Mouse (Mus musculus) stomach, embryonic 14.5 days (tissue): ENCODE measurements around the gene Selenoo. TPM values are rescaled to one million over a fixed set of nuclear protein-coding genes. Genes with fewer than 3 reads are reported as not detected.

ENCODE experiments used
- ATAC-seq: fragments of 200-750 bp; cut with Nextera tagmentation; 2 replicates; pipeline ENCODE4 v1.8.0; 2017; ENCODE audit warnings: low read depth, moderate TSS enrichment; ENCODE audit not compliant: insufficient number of reproducible peaks, insufficient read depth, low FRiP score
- H3K27ac ChIP-seq: fragments of 300-500 bp; sonication (generic); 2 replicates; pipeline ENCODE4 v1.5.1; 2014; ENCODE audit warnings: mild to moderate bottlenecking, low read length, moderate library complexity, mixed read lengths
- H3K27me3 ChIP-seq: fragments of 300-500 bp; sonication (generic); 2 replicates; pipeline ENCODE4 v1.6.1; 2014; ENCODE audit warnings: low read length, control low read depth, mixed read lengths; ENCODE audit not compliant: control insufficient read depth, insufficient read depth
- H3K36me3 ChIP-seq: fragments of 300-500 bp; sonication (generic); 2 replicates; pipeline ENCODE4 v1.6.1; 2014; ENCODE audit warnings: mild to moderate bottlenecking, control low read depth, low read length, moderate library complexity, mixed read lengths; ENCODE audit not compliant: control insufficient read depth, insufficient read depth
- H3K4me1 ChIP-seq: fragments of 300-500 bp; sonication (generic); 2 replicates; pipeline ENCODE4 v1.6.1; 2014; ENCODE audit warnings: low read length, control low read depth, mixed read lengths; ENCODE audit not compliant: control insufficient read depth, insufficient read depth
- H3K4me2 ChIP-seq: fragments of 300-500 bp; sonication (generic); replicated peaks from 2 replicates; pipeline ENCODE4 v1.6.1; 2014; ENCODE audit warnings: low read depth, low read length, control low read depth
- H3K4me3 ChIP-seq: fragments of 300-500 bp; sonication (generic); 2 replicates; pipeline ENCODE4 v1.5.1; 2014; ENCODE audit warnings: low read depth, low read length, control low read depth
- H3K9ac ChIP-seq: fragments of 300-500 bp; sonication (generic); replicated peaks from 2 replicates; pipeline ENCODE4 v1.6.1; 2014; ENCODE audit warnings: low read depth, mild to moderate bottlenecking, control low read depth, low read length, moderate library complexity, mixed read lengths
- H3K9me3 ChIP-seq: fragments of 300-500 bp; sonication (generic); 2 replicates; pipeline ENCODE4 v1.6.1; 2016; ENCODE audit warnings: low read depth, low read length, control low read depth; ENCODE audit not compliant: control insufficient read depth
- whole genome bisulfite sequencing: fragments of 180-500 bp; shearing (Covaris S2); extraction: QIAGEN DNeasy Blood & Tissue Kit; methylation state at CpG from one replicate; pipeline ENCODE4 v1.1.7; 2014; 5-methylcytosine and 5-hydroxymethylcytosine counted together
- polyA plus RNA-seq: library from polyadenylated mRNA; unstranded; fragments of >200 nt; fragmentation: Nextera tagmentation; extraction: Ambion mirVana; gene quantifications from 2 replicates; pipeline ENCODE4 v1.2.1, GENCODE M21; 2014

The Selenoo gene
- polyA plus RNA-seq, 1 experiment from 2014 or later = 22.2 TPM

DNA sequence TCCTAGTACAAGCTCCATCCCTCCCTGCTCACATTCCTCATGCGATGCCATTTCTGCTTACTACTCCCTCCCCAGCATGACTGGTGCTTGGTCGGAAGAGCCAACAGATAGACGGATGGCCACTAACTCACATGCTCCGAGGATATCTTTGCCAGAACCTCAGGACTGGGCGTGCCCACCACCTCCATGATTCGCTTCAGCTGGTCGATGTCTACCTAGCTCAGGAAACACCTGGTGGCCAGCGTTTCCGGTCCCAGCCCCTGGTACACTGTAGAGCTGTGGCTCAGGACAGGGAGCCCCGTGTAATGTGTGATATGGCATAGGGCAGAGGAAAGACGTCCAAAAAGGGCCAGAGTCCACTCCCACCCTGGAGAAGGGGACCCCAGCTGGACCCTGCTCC, 56.1 kb downstream of the Selenoo start:
- no peak overlapping the region for H3K4me3 ChIP-seq
- peaks cover 20% of the 10 kb centered on the region for H3K4me1 ChIP-seq
- H3K27ac ChIP-seq = no peak overlapping the region
- no peak overlapping the region for H3K9ac ChIP-seq
- no peaks in the 10 kb centered on the region for H3K9me3 ChIP-seq
- H3K4me2 ChIP-seq = no peak overlapping the region
- 83% methylated on average over 11 of the region's 11 CpGs for WGBS
- H3K36me3 ChIP-seq = no peaks in the 10 kb centered on the region
- no peak for ATAC-seq
- H3K27me3 ChIP-seq = peaks cover 17% of the 10 kb centered on the region

DNA sequence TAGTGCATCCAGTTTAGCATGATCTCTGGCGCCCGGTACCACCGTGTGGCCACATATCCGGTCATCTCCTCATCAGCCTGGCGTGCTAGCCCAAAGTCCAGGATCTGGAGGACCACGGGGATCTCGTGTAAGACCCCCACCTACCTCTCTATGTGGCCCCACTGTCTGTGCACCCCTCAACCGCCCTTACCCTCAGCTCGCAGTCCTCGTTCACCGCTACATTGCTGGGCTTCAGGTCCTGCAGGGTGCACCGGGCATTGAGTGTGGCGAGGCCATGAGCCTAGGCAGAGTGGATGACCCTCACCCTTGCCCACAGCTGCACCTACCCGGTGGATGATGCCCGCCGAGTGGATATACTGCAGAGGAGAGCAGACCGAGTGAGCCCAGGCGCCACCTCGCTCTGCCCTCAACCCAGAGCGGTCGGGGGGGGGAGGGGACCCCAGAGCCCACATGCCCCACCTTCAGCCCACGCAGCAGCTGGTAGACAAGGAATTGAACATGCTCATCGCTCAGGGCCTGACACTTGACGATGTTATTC, 57.0 kb downstream of the Selenoo start:
- peaks cover 19% of the 10 kb centered on the region for H3K4me1 ChIP-seq
- WGBS = 63% methylated on average over 24 of the region's 24 CpGs
- H3K27me3 ChIP-seq = peaks cover 13% of the 10 kb centered on the region

DNA sequence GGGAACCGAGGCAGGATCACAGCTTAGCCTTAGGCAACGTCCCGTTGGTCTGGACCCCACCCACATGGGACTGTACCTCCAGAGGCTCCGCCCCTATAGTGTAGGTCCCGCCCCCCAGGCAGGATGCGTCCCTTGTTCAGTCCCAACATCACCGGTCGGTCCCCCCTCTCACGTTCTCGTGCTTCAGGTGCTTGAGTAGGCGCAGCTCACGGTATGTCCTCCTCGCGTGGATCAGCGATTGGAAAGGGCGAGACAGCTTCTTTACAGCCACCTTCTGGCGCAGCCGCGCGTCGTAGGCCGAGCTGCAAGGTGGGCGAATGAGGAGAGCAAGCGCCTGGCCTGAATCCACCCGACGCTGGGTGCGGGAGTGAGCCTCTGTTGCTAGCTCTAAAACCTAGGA, 57.7 kb downstream of the Selenoo start:
- Histone ChIP-seq H3K9me3 (no peaks in the 10 kb centered on the region), H3K4me3 (peak overlapping the region; percentile 17; the same call in 1 of the 2 replicates), H3K9ac (no peak overlapping the region), H3K4me1 (peaks cover 17% of the 10 kb centered on the region), H3K27me3 (peaks cover 13% of the 10 kb centered on the region), H3K36me3 (no peaks in the 10 kb centered on the region), H3K27ac (no peak overlapping the region), H3K4me2 (peak overlapping the region; percentile 36)
- ATAC-seq = peak; percentile 57
- 2% methylated on average over 27 of the region's 27 CpGs for WGBS

More for the DNA sequence above, 57.0 kb downstream of the Selenoo start:
- Histone ChIP-seq H3K4me3 (peak overlapping the region; percentile 17; the same call in 1 of the 2 replicates), H3K27ac (no peak overlapping the region), H3K9ac (no peak overlapping the region), H3K9me3 (no peaks in the 10 kb centered on the region), H3K36me3 (no peaks in the 10 kb centered on the region), H3K4me2 (peak overlapping the region; percentile 36)
- ATAC-seq = no peak

DNA sequence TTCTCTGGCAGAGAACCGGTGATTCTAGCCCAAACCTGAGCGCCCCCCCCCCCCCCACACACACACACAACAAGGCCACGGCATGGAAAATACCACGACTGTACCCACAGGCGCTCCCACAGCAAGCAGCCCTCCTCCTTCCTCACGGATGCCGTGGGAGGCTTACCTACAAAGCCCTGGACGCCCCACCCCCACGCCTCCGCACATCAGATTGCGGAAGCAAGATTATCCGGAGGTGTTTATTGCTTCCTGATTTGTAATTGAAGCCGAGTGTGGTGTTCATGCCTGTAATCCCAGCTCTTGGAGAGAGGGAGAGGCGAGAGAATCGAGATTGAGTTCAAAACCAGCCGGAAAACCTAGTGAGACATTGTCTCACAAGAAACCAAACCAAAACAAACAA, 58.1 kb downstream of the Selenoo start:
- Histone ChIP-seq H3K4me2 (peak overlapping the region; percentile 36), H3K36me3 (no peaks in the 10 kb centered on the region), H3K9me3 (no peaks in the 10 kb centered on the region), H3K9ac (no peak overlapping the region), H3K27ac (no peak overlapping the region), H3K27me3 (peaks cover 13% of the 10 kb centered on the region), H3K4me1 (peaks cover 17% of the 10 kb centered on the region), H3K4me3 (peak overlapping the region; percentile 17)
- no peak for ATAC-seq
- WGBS = 10% methylated on average over 15 of the region's 16 CpGs

DNA sequence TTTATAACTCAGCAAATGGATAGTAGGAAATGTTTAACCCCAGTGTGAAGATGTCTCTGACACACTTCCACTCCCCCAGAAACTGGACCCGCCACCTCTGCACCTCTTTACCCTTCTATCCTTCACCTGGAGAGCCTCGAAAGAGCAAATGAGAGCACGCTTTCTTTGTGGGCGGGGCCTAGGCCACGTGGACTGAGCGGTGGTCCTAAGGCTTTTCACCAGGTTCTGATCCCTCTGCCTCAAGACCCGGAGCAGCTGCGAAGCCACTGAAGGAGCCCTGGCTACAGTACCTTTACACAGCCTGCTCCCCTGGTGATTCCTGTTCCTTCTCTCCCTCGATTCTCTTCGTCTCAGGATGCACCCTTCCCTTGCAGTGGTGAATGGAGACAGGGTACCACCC, 58.6 kb downstream of the Selenoo start:
- Histone ChIP-seq H3K27me3 (peaks cover 13% of the 10 kb centered on the region), H3K4me3 (no peak overlapping the region), H3K4me2 (0 out of 2 replicates have a peak overlapping the region, but pooled peaks have one; percentile 36), H3K9me3 (no peaks in the 10 kb centered on the region), H3K4me1 (peaks cover 17% of the 10 kb centered on the region), H3K36me3 (no peaks in the 10 kb centered on the region), H3K9ac (no peak overlapping the region), H3K27ac (no peak overlapping the region)
- ATAC-seq = no peak
- 23% methylated on average over 10 of the region's 10 CpGs for WGBS

DNA sequence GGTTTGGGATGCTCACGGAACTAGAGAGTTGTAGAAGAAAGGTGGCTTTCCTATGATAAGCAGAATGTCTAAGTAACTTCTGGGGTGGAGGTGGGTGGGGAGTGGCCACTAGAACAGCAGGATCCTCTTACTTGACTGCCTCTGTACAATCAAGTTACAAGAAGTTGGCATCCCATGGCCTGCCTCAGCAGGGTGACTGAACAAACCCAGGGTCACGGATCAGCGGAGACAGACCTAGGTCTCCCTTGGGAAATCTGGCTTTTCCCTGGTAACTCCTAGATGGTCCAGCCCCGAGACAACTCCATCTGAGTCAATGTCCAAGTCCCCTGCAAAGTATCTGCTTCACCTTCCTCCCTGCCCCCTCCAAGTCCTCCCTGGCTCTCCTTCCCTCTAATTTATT, 59.0 kb downstream of the Selenoo start:
- no peaks in the 10 kb centered on the region for H3K36me3 ChIP-seq
- H3K9ac ChIP-seq = no peak overlapping the region
- peaks cover 13% of the 10 kb centered on the region for H3K27me3 ChIP-seq
- no peak overlapping the region; the same call in 1 of the 2 replicates for H3K4me2 ChIP-seq
- H3K9me3 ChIP-seq = no peaks in the 10 kb centered on the region
- 0 out of 2 replicates have a peak overlapping the region, but pooled peaks have one; percentile 62 for H3K4me3 ChIP-seq
- H3K27ac ChIP-seq = no peak overlapping the region
- peaks cover 17% of the 10 kb centered on the region for H3K4me1 ChIP-seq
- WGBS = 58% methylated on average over 4 of the region's 4 CpGs
- no peak for ATAC-seq

DNA sequence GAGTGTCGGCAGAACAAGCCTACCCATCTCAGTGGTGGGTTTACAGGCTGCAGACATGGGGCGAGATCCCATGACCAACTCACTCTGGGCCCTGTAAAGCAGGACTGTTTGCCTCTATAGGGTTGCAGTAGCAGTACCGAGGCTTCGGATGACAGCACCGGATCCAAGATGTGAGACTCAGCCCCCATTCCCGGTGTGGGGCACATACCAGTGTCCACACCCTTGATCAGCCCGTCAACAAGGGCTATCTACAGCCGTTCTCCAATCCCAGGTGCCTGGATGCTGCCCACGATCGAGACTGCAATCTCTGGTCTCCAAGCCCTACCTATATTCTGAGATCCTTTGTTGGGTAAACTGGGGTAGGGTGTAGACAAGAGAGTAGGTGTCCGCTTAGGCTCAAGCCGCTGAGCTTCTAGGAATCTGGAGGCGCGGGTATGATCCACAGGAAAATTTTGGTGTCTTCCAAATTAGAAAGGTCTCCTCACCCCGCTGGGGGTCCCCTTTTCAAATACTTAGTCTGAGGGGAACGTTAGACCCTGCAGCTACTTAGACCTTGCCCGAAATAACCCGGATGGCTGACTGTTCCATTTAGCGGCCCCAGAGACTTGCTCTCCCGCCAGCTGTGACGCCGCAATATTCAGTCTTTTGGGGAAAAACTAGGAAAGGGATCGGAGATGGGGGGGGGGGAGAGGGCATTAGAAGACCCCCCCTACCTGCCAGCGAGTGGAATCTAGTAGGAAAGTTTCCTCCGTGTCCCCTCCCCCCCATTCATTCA, 59.8 kb downstream of the Selenoo start:
- Histone ChIP-seq H3K9me3 (no peaks in the 10 kb centered on the region), H3K27me3 (peaks cover 13% of the 10 kb centered on the region), H3K4me1 (peaks cover 17% of the 10 kb centered on the region), H3K4me3 (peak overlapping the region; percentile 62), H3K36me3 (no peaks in the 10 kb centered on the region), H3K9ac (peak overlapping the region; percentile 42), H3K4me2 (peak overlapping the region; percentile 96), H3K27ac (no peak overlapping the region)
- no peak for ATAC-seq
- 10% methylated on average over 25 of the region's 25 CpGs for WGBS

DNA sequence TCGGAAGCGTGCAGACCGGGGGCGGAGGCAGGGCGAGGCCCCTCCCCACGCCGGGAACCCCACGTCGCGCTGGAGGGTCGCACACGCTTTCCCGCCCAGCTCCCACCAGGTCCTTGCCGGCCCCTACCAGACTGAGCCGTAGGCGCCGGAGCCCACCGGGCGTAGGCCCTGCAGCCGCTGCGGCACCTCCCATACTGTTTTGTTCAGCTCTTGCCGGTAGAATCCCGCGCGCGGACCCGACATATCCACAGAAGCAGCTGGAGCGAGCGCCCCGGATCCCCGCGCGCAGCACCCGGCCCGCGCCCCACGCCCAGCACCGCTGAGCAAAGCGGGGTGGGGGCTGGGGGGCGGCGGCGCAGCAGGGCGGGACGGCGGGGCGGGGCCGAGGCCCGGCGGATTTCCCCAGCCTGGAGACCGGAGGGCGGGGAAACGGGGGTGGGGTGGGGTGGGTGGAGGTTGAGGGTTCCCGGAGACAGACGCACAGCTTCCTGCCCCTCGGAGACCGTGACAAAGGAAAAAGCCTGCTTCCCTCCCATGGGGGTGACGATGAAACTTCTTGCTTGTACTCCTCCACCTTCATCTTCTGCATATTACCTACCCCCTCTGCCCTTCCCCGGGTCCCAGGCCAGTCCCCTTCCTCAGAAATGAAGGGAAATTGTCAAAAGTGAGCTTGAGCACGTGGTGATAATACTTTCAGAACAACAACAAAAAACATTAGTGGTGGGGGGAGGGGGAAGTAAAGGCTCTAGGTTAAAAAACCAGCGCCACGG, 60.6 kb downstream of the Selenoo start, which contains the start of gene Mapk11:
Gene Mapk11, minus strand, starts transcription at position 358 of the 770 bp plus-strand sequence.
- Histone ChIP-seq H3K4me1 (peaks cover 17% of the 10 kb centered on the region), H3K27me3 (peaks cover 13% of the 10 kb centered on the region), H3K9ac (peak within 1 kb of the TSS; percentile 42), H3K27ac (peak within 1 kb of the TSS; percentile 44; the same call in 1 of the 2 replicates), H3K4me3 (peak within 1 kb of the TSS; percentile 62), H3K9me3 (no peaks in the 10 kb centered on the region), H3K36me3 (peaks cover 4% of the 10 kb centered on the region; the same call in 1 of the 2 replicates), H3K4me2 (peak within 1 kb of the TSS; percentile 96)
- 1% methylated on average over 60 of the region's 61 CpGs for WGBS
- peak; percentile 50; the same call in 1 of the 2 replicates for ATAC-seq
